Mouse (Mus musculus) ES-Bruce4 (cell line): ENCODE data around the gene Parva.

Experiments
- CTCF ChIP-seq: IDR thresholded peaks from one replicate; pipeline ENCODE4 v1.8.1; 2011; ENCODE audit warnings: low read depth, low read length
- EP300 ChIP-seq: IDR thresholded peaks from 2 replicates; pipeline ENCODE4 v1.6.1; 2011; ENCODE audit warnings: low read depth, low read length; ENCODE audit not compliant: insufficient read depth
- POLR2A ChIP-seq: IDR thresholded peaks from one replicate; pipeline ENCODE4 v1.8.1; 2011; ENCODE audit warnings: low read length; ENCODE audit not compliant: insufficient read depth

DNA sequence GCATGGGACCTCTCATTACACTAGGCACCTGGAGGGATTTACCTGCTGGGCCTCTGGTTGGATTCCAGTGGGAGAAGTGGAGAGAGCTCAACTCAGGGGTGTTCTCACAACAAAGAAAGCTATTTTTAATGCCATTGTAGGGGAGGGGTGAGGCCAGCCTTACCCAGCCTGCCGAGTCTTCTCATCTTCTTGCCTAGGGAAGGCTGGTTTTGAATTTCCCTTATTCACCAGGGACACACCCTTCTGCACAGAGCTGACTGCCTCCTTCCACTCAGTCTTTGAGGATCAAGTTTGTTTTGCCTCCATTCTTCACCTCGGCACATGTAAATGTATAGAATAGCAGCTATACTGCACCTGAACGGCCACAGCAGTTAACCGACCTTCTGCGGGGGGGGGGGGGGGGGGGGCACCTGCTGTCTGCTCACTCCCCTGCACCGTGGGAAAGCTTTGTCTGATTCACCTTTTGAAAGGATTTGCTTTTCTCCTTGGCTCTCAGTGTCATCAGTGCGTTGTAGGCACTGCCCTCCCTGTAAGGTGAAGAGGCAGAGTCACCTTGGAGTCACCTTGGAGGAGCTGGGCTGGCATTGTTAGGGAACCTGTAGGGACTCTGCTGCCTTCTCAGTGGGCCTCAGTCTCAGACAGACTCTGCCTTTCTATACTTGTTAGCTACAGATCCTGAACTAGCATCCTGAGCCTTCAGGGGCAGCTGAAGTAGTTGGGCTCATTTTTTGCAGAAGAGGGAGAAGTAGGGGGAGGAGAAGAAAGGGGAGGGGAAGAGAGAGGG is 10.4 kb upstream of the Parva start:
- no peak for TF ChIP-seq CTCF
- TF ChIP-seq POLR2A = no peak
- TF ChIP-seq EP300 = 0 out of 2 replicates have a peak, but pooled peaks have one; percentile 26
